Mouse (Mus musculus) midbrain, embryonic 10.5 days (tissue): ENCODE data around the gene Mgat4b. TPM values are rescaled to one million over a fixed set of nuclear protein-coding genes. Genes with fewer than 3 reads are reported as not detected.
"Not testable (repeated sequence)": the region's sequence is repeated elsewhere in the genome, so short reads cannot be mapped to it uniquely, and the experiment has no call there.

ENCODE experiments used
- DNase-seq: peaks from one replicate; pipeline ENCODE4 v3.0.0-alpha.2; 2017; ENCODE audit warnings: low spot score
- H3K27ac ChIP-seq: fragments of 300-500 bp; sonication (generic); replicated peaks from 2 replicates; pipeline ENCODE4 v1.5.1; 2016; ENCODE audit warnings: mild to moderate bottlenecking
- H3K27me3 ChIP-seq: fragments of 300-500 bp; sonication (generic); 2 replicates; pipeline ENCODE4 v1.6.1; 2016; ENCODE audit warnings: low read depth, mild to moderate bottlenecking; ENCODE audit not compliant: poor library complexity, severe bottlenecking
- H3K36me3 ChIP-seq: fragments of 300-500 bp; sonication (generic); 2 replicates; pipeline ENCODE4 v1.6.1; 2016; ENCODE audit warnings: mild to moderate bottlenecking, moderate library complexity
- H3K4me1 ChIP-seq: fragments of 300-500 bp; sonication (generic); 2 replicates; pipeline ENCODE4 v1.6.1; 2016
- H3K4me3 ChIP-seq: fragments of 300-500 bp; sonication (generic); 2 replicates; pipeline ENCODE4 v1.5.1; 2016; ENCODE audit warnings: mild to moderate bottlenecking, moderate library complexity
- H3K9me3 ChIP-seq: fragments of 300-500 bp; sonication (generic); replicated peaks from 2 replicates; pipeline ENCODE4 v1.6.1; 2016; ENCODE audit warnings: mild to moderate bottlenecking
- WGBS: fragments of 180-500 bp; shearing (Covaris S2); methylation state at CpG from one replicate; pipeline ENCODE4 v1.1.7; 2016; 5-methylcytosine and 5-hydroxymethylcytosine counted together
- polyA plus RNA-seq: library from polyadenylated mRNA; unstranded; fragments of >200 nt; fragmentation: Nextera tagmentation; extraction: Ambion mirVana; gene quantifications from 2 replicates; pipeline ENCODE4 v1.2.1, GENCODE M21; 2016

Gene Mgat4b
- polyA plus RNA-seq, result 12.1 and 18.1 TPM in 2 replicates

DNA sequence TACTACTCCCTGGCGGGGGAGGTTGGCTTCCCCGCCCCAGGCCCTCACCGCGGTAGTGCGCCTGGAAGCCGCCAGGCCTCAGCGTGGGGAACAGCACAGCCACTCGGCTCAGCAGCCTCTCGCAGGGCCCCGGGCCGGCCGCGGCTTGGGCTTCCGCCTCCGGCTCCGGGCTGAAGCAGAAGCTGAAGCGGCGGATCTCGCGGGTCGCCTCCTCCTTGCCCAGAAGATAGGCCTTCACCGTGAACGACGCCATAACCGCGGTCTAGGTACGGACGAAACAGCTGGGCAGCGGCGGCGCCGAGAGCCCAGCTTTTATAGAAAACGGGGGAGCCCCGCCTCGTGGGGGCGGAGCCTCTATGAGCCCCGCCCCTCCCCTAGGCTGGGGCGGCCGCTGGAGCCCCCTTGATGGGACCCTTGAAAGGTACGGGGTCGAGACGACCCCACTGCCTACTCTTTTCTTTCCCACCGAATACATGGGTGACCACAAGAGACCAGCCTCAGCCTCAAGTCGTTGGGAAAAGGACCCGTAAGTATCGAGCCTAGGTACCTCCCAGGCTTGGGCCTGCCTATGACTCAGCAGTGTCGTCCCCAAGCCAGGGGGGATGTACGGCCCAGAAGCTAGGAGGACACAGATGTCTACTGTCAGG, at the start of gene Mgat4b, which contains the start of gene Sqstm1:
TSS of gene Mgat4b (plus strand) at position 386 of the 647 bp plus-strand sequence.
TSS of gene Sqstm1 (minus strand) at position 323 of the 647 bp plus-strand sequence.
- H3K9me3 ChIP-seq, result no peaks in the 10 kb centered on the region
- peaks cover 23% of the 10 kb centered on the region for H3K36me3 ChIP-seq
- peaks cover 30% of the 10 kb centered on the region for H3K4me1 ChIP-seq
- H3K27me3 ChIP-seq, result no peaks in the 10 kb centered on the region
- peak within 1 kb of the TSS; percentile 96 for H3K4me3 ChIP-seq
- under 1% methylated on average over 48 of the region's 48 CpGs for WGBS
- peak; percentile 84 for DNase-seq
- H3K27ac ChIP-seq, result peak within 1 kb of the TSS; percentile 95

DNA sequence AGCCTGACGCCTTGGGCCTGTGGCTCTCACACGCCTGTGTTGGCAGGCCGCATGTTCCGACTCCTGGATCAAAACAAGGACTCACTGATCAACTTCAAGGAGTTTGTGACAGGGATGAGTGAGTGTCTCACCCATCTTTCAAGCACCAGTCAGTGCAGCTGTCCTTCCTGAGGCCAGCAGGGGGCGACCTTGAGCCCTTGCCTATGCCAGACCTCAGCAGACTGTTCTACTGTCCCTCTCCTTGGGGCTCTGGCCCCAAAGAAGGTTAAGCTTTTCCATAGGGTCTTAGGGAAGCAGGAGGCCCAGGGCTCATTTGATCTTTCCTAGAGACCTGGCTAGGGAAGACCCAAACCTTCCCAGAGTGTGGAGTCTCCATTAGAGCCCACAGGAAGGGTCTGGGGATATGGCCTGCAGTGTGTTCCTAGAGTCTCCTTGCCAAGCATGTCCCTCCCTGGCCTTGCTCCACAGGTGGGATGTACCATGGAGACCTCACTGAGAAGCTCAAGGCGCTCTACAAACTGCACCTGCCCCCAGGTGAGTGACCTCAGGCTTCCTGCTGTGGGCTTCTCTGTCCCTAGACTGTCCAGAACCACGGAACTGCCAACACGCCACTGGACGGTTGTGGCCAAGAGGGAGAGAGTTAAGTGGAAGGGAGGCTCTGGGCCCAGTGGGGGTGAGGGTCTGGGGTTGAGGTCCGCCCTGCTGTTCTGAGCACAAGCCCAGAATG, 48.9 kb upstream of the Mgat4b start:
- H3K4me1 ChIP-seq, result no peaks in the 10 kb centered on the region
- WGBS, result 63% methylated on average over 10 of the region's 10 CpGs

DNA sequence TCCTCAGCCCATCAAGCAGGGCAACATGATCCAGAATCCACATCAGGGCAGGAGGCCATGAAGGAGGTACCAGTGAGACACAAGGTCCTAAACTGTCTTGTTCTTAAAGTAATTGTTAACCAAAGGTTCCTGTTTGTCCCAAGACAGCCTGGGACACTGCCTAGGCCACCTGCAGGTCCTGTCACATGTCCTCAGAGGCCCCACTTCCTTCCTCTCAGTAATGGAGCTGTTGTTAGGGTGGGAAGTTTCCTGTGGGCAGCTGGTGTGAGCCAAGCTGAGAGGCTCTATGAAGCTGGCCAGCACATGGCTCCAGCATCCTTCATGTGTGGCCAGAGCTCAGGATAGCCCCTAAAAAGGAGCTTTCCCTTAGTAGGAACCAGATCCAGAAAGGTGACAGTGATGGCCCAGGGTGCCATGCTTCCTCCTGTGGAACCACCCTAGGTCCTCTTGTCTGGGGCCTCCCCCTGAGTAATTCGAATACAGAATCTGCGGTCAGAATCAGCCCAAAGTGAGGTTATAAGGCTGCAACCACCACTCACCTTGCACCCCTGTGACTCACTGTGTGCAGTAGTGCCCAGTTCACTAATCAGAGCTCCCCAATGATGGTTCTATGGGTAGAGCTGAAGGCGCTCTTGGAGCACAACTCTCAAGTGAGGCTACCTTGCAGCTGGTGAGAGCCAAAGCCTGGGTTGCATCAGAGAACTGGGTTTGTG, 48.2 kb upstream of the Mgat4b start:
- H3K27me3 ChIP-seq, result no peaks in the 10 kb centered on the region
- WGBS, result 94% methylated on average over 3 of the region's 3 CpGs
- no peaks in the 10 kb centered on the region for H3K4me1 ChIP-seq
- DNase-seq, result no peak
- no peak overlapping the region for H3K4me3 ChIP-seq
- H3K9me3 ChIP-seq, result no peaks in the 10 kb centered on the region
- H3K36me3 ChIP-seq, result peaks cover 84% of the 10 kb centered on the region
- no peak overlapping the region for H3K27ac ChIP-seq

More for the DNA sequence above, 48.9 kb upstream of the Mgat4b start:
- H3K27ac ChIP-seq, result peak overlapping the region; percentile 23; the same call in 1 of the 2 replicates
- H3K4me3 ChIP-seq, result no peak overlapping the region
- H3K36me3 ChIP-seq, result peaks cover 91% of the 10 kb centered on the region
- no peaks in the 10 kb centered on the region for H3K9me3 ChIP-seq
- H3K27me3 ChIP-seq, result no peaks in the 10 kb centered on the region
- peak; percentile 65 for DNase-seq

DNA sequence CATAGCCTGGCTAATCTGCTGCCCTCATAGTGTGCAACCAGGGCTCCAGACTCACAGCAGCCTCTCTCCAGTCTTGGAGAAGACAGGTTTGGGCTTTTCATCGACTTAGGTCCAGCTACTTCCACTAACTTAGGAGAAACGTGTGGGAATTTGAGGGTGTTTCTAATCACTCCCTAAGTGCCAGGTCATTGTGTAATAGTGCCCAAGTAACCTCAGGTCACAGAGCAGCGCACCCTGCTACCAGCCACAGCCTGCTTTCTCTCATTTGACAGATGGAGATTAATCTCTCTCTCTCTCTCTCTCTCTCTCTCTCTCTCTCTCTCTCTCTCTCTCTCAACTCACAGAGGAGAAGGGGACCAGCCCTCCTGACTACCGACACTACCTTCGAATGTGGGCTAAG, 42.3 kb upstream of the Mgat4b start:
- H3K27ac ChIP-seq, result no peak overlapping the region
- no peak overlapping the region for H3K4me3 ChIP-seq
- peaks cover 71% of the 10 kb centered on the region for H3K36me3 ChIP-seq
- 91% methylated on average over 5 of the region's 5 CpGs for WGBS
- H3K4me1 ChIP-seq, result no peaks in the 10 kb centered on the region
- no peak for DNase-seq
- no peaks in the 10 kb centered on the region for H3K27me3 ChIP-seq
- no peaks in the 10 kb centered on the region for H3K9me3 ChIP-seq

DNA sequence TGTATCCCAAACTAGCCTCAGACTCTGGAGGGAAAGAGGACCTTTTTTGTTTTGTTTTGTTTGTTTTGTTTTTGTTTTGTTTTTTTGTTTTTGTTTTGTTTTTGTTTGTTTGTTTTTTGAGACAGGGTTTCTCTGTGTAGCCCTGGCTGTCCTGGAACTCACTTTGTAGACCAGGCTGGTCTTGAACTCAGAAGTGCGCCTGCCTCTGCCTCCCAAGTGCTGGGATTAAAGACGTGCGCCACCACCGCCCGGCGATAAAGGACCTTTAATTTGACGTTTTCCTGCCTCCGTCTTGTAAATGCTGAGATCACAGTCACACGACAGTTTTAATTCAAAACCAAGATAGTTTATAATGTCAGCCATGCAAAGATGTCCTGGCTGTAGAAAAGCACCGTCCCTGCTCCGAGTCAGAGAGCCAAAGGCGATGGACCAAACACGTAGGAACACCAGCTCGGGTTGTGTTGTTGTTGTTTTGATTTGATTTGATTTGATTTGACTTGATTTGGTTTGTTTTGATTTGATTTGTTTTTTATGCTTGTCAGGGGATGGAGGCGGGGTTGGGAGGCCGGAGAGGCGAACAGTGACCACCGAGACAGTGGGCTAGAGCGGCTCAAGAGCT, 36.5 kb upstream of the Mgat4b start, which contains the start of gene Mrnip:
TSS of gene Mrnip (plus strand) at position 334 of the 619 bp plus-strand sequence.
- H3K27ac ChIP-seq, result peak within 1 kb of the TSS; percentile 86

DNA sequence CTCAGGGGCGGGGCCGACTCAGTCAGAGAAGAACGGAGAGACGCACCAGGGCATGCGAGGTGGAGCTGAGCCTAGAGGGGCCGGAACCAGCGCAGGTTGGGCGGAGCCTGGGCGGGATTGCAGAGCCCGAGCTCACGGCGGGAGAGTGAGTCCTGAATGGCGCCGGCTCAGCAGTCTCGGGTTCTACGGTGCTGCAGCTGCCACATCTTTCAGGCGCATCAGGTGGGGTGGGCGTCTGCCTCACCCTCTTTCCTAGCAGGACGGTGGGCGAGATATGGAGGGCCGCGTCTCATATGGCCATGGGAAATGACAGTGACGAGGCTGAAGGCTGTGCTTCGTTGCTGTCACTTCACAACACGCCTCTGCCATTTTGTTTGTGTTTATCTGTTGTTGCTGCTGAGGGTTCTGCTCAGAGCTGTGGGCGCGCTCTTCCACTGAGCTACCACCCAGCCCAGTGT, 35.9 kb upstream of the Mgat4b start:
- peak overlapping the region; percentile 86 for H3K27ac ChIP-seq

More for the DNA sequence above, 36.5 kb upstream of the Mgat4b start, which contains the start of gene Mrnip:
- Histone ChIP-seq H3K36me3 (peaks cover 45% of the 10 kb centered on the region), H3K4me3 (peak within 1 kb of the TSS; percentile 66), H3K4me1 (peaks cover 14% of the 10 kb centered on the region)
- H3K9me3 ChIP-seq, DNase-seq, H3K27me3 ChIP-seq: not testable (repeated sequence)
- 4% methylated on average over 19 of the region's 19 CpGs for WGBS

DNA sequence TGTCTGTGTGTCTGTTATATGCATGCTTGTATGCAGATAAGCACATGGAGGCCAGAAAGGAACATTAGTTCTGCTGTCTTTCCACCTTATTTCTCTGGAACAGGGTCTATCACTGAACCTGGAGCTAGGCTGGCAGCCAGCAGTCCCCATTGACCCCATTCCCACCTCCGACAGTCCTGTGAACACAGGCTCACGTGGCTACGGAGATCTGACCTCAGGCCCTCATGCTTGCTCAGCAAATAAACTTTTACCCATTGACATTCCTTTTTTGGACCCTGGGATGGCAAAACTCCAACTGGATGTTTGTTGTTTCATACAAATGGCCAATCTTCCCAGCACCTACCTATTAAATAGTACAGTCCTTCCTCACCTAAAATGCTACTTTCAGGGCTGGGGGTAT, 34.3 kb upstream of the Mgat4b start:
- Histone ChIP-seq H3K36me3 (peaks cover 29% of the 10 kb centered on the region), H3K9me3 (no peaks in the 10 kb centered on the region), H3K4me1 (peaks cover 14% of the 10 kb centered on the region), H3K27me3 (no peaks in the 10 kb centered on the region), H3K27ac (no peak overlapping the region), H3K4me3 (no peak overlapping the region)
- no peak for DNase-seq
- WGBS, result 88% methylated on average over 3 of the region's 3 CpGs

More for the DNA sequence above, 35.9 kb upstream of the Mgat4b start:
- peaks cover 39% of the 10 kb centered on the region for H3K36me3 ChIP-seq
- WGBS, result under 1% methylated on average over 27 of the region's 27 CpGs
- no peaks in the 10 kb centered on the region for H3K27me3 ChIP-seq
- peak; percentile 97 for DNase-seq
- peaks cover 14% of the 10 kb centered on the region for H3K4me1 ChIP-seq
- H3K4me3 ChIP-seq, result peak overlapping the region; percentile 66
- no peaks in the 10 kb centered on the region for H3K9me3 ChIP-seq

DNA sequence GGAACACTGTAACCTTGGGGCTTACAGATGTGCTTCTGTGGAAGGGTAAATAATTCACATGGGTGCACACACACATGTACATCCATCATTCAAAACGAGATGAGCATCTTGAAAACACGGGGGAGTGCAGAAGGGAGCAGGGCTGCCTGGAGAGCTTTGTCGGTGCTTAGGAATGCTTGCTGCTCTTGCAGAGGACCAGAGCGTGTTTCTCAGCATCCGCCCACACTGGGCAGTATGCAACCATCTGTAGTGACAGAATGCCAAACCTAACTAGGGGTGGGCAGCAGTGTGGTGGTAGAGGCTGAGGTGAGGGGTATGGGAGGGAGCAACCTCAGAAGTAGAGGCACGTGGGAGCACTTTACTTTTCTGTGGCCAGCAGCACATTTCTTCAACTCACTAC, 33.6 kb upstream of the Mgat4b start:
- WGBS, result 86% methylated on average over 6 of the region's 6 CpGs
- no peak for DNase-seq
- H3K4me3 ChIP-seq, result no peak overlapping the region
- H3K36me3 ChIP-seq, result peaks cover 25% of the 10 kb centered on the region
- no peaks in the 10 kb centered on the region for H3K27me3 ChIP-seq
- no peaks in the 10 kb centered on the region for H3K9me3 ChIP-seq
- H3K4me1 ChIP-seq, result peaks cover 14% of the 10 kb centered on the region
- H3K27ac ChIP-seq, result no peak overlapping the region

DNA sequence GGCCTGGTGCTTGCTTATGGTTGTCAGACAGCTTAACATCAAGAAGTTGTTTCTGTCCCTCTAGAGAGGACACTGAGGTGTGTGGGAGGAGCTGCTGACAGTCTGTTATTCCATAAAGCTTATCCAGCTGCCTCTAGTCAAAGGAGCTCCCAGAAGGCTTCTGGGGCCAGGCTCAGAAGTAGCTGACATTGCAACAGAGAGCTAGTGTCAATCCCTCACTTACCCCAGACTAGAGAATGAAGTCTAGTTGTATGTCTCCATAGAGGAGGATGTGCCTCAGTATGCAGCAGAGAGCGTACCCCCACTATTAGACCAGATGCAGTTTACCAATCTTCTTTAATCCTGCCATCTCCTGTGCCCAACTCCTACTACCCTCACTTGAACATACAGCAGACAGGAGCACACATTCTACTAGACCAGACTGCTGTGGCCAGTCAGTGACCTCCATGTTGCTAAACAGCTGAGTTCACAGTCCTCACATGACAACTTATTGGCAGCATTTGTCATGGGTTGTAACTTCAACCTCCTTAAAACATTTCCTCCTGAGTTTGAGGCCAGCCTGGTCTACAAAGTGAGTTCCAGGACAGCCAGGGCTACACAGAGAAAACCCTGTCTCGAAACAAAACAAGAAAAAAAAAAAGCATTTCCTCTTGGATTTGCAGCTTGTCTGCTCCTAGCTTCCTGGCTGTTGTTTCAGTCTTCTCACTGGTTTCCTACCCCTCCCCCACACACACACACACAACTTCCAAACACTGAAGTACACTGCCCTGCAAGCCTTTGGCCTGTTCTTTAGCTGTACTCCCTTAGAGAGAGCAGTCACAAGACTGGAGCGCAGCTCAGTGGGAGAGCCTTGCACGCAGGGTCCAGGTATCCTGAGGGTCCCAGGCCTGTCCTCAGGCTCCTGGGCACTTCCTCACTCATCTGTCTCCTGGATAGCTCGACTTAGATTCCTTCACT, 31.9 kb upstream of the Mgat4b start:
- 88% methylated on average over 5 of the region's 5 CpGs for WGBS
- peaks cover 14% of the 10 kb centered on the region for H3K4me1 ChIP-seq
- no peak for DNase-seq
- H3K36me3 ChIP-seq, result peaks cover 41% of the 10 kb centered on the region
- H3K27me3 ChIP-seq, result no peaks in the 10 kb centered on the region
- no peaks in the 10 kb centered on the region for H3K9me3 ChIP-seq
- no peak overlapping the region for H3K27ac ChIP-seq
- H3K4me3 ChIP-seq, result no peak overlapping the region

DNA sequence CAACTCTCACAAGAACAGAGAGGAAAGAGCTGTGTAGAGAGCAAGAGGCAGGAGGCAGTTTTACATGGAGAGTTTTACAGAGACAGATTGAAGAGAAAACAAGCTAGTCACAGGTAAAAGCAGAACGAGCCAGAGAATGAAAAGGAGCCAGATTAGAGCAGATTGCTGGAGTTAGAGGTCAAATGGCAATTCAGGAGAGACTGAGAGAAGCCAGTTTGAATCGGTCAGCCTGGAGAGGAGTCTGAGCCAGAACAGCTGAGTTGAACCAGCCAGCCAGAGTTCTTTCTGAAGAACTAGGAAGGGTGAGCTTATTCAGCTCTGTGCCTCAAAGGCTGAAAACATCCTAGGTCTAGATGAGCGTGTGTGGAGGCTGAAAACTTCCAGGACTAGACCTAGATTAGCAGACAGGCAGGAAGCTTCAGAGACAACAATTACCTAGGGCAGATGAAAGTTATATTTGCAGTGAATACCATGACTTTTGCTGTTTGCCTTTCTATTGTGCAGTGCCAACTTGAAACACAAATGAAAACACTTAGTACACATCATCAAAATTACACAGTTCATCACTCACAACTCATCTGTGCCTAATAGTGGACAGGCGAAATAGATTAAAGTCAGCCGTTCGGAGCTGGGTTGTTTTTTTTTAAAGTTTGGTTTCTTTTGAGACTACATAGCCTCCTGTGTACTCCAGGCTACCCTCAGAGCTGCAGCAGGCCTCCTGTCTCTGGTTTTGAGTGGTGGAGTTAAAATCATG, 30.0 kb upstream of the Mgat4b start:
- H3K9me3 ChIP-seq, result no peaks in the 10 kb centered on the region
- peaks cover 7% of the 10 kb centered on the region for H3K4me1 ChIP-seq
- H3K36me3 ChIP-seq, result peaks cover 47% of the 10 kb centered on the region
- H3K27ac ChIP-seq, result no peak overlapping the region
- no peaks in the 10 kb centered on the region for H3K27me3 ChIP-seq
- H3K4me3 ChIP-seq, result no peak overlapping the region
- 84% methylated on average over 6 of the region's 6 CpGs for WGBS
- DNase-seq, result no peak

DNA sequence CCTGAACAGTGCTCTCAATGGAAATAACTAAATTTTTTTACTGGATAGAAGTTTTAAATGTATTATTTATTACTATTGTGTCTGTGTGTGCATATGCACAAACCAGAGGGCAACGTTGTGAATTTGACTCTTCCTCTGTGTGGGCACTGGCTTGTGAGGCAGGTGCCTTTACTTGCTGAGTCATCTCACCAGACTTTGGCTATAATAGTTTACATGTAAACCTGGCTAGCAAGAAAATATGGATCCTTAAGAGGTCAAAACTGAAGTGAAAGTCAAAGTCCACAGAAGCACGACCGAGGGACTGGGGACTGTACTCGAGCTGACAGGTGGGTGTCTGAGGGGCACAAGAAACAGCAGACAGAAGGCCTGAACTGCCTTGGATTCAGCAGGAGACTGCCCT, 28.0 kb upstream of the Mgat4b start:
- no peak overlapping the region for H3K4me3 ChIP-seq
- H3K36me3 ChIP-seq, result peaks cover 39% of the 10 kb centered on the region
- H3K27me3 ChIP-seq, result no peaks in the 10 kb centered on the region
- no peaks in the 10 kb centered on the region for H3K4me1 ChIP-seq
- DNase-seq, result no peak
- 91% methylated on average over 4 of the region's 4 CpGs for WGBS
- H3K9me3 ChIP-seq, result no peaks in the 10 kb centered on the region
- H3K27ac ChIP-seq, result no peak overlapping the region
